Mouse (Mus musculus) midbrain, postnatal 0 days (tissue): ENCODE measurements around the gene Lactb. TPM values are rescaled to one million over a fixed set of nuclear protein-coding genes. Genes with fewer than 3 reads are reported as not detected.

Experiments
- ATAC-seq: fragments of 200-750 bp; cut with Nextera tagmentation; 2 replicates; pipeline ENCODE4 v1.8.0; 2017; ENCODE audit warnings: moderate number of reproducible peaks, mild to moderate bottlenecking, moderate TSS enrichment, moderate library complexity; ENCODE audit not compliant: low FRiP score
- DNase-seq: peaks from one replicate; pipeline ENCODE4 v3.0.0-alpha.2; 2015; ENCODE audit warnings: low spot score
- H3K27ac ChIP-seq: fragments of 300-500 bp; sonication (generic); 2 replicates; pipeline ENCODE4 v1.5.1; 2014; ENCODE audit warnings: low read depth, mild to moderate bottlenecking, low read length, mixed read lengths
- H3K27me3 ChIP-seq: fragments of 300-500 bp; sonication (generic); 2 replicates; pipeline ENCODE4 v1.6.1; 2014; ENCODE audit warnings: low read length, control low read depth, mixed read lengths; ENCODE audit not compliant: insufficient read depth
- H3K36me3 ChIP-seq: fragments of 300-500 bp; sonication (generic); 2 replicates; pipeline ENCODE4 v1.6.1; 2014; ENCODE audit warnings: low read length, control low read depth, mixed read lengths; ENCODE audit not compliant: insufficient read depth
- H3K4me1 ChIP-seq: fragments of 300-500 bp; sonication (generic); 2 replicates; pipeline ENCODE4 v1.6.1; 2014; ENCODE audit warnings: mild to moderate bottlenecking, control low read depth, antibody characterized with exemption, low read length, mixed read lengths; ENCODE audit not compliant: insufficient read depth
- H3K4me2 ChIP-seq: fragments of 300-500 bp; sonication (generic); 2 replicates; pipeline ENCODE4 v1.6.1; 2014; ENCODE audit warnings: low read depth, mild to moderate bottlenecking, low read length, mixed read lengths; ENCODE audit not compliant: poor library complexity, severe bottlenecking
- H3K4me3 ChIP-seq: fragments of 300-500 bp; sonication (generic); 2 replicates; pipeline ENCODE4 v1.5.1; 2014; ENCODE audit warnings: low read depth, mild to moderate bottlenecking, low read length, moderate library complexity
- H3K9ac ChIP-seq: fragments of 300-500 bp; sonication (generic); replicated peaks from 2 replicates; pipeline ENCODE4 v1.6.1; 2014; ENCODE audit warnings: mild to moderate bottlenecking, low read length, moderate library complexity, mixed read lengths; ENCODE audit not compliant: poor library complexity, severe bottlenecking
- H3K9me3 ChIP-seq: fragments of 300-500 bp; sonication (generic); 2 replicates; pipeline ENCODE4 v1.6.1; 2016; ENCODE audit warnings: low read length, control low read depth
- CTCF ChIP-seq: IDR thresholded peaks from 2 replicates; pipeline ENCODE4 v1.5.1; 2016; ENCODE audit warnings: antibody characterized with exemption, mild to moderate bottlenecking
- WGBS: fragments of 180-500 bp; shearing (Covaris S2); extraction: QIAGEN DNeasy Blood & Tissue Kit; methylation state at CpG from one replicate; pipeline ENCODE4 v1.1.7; 2014; 5-methylcytosine and 5-hydroxymethylcytosine counted together
- polyA plus RNA-seq: library from polyadenylated mRNA; unstranded; fragments of >200 nt; fragmentation: Nextera tagmentation; extraction: Ambion mirVana; gene quantifications from 2 replicates; pipeline ENCODE4 v1.2.1, GENCODE M21; 2015
- total RNA-seq: library from RNA; depleted of rRNA; stranded (reverse); fragments of >200 nt; gene quantifications from 2 replicates; pipeline ENCODE4 v1.2.3, GENCODE M21; 2014; rRNA removed

The Lactb gene
- total RNA-seq (18.6 and 18.8 TPM in 2 replicates), polyA plus RNA-seq (9.6 and 12.9 TPM in 2 replicates)

DNA sequence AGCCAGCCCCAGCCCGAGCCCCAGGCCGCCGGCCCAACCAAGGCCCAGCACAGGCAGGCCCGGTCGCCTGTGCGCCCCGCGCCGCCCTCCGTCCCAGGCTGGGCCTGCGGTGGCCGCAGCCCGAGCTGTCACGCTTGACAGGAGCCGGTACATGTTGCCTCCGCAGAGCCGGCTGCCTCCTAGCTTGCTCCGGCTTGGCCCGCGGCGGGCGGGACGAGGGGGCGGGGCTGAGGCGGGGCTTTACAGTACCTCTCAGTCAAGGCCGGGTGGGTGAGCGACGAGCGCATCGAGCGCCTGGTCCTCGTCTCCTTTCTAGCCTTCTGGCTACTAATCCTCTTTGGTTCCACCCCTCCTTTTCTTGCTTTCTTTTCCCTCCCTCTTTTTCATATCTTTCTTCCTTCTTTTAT lies at the start of gene Lactb:
Lactb (minus strand) TSS at position 246 of the 407 bp plus-strand sequence.
- peak within 1 kb of the TSS; percentile 96 for H3K27ac ChIP-seq
- no peaks in the 10 kb centered on the region for H3K27me3 ChIP-seq
- peak within 1 kb of the TSS; percentile 92 for H3K4me3 ChIP-seq
- under 1% methylated on average over 28 of the region's 32 CpGs for WGBS
- peak; percentile 97 for ATAC-seq
- peak within 1 kb of the TSS; percentile 91 for H3K9ac ChIP-seq
- no peaks in the 10 kb centered on the region for H3K4me1 ChIP-seq
- no peak for TF ChIP-seq CTCF
- no peaks in the 10 kb centered on the region for H3K9me3 ChIP-seq
- H3K36me3 ChIP-seq, result peaks cover 6% of the 10 kb centered on the region
- H3K4me2 ChIP-seq, result peak within 1 kb of the TSS; percentile 57
- DNase-seq, result peak; percentile 95

DNA sequence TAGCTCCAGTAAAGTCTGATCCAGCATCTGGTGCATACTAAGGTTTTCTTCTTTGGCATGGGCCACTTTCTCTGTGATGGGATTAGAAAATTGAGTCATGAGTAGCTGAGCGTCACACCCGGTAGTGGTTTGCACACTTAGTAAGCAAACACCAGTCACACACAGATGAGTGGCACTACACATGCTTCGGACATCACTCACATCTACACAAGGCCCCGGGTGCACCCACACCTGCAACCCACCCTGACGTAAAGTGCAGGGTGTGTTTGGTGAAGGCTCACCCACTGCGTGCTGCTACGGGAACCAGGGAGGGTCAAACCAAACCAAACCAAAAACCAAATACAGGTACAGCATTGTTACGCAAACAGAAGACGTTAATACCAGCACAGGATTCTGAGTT lies 48.1 kb upstream of the Lactb start:
- Histone ChIP-seq H3K36me3 (peaks cover 35% of the 10 kb centered on the region), H3K27me3 (no peaks in the 10 kb centered on the region), H3K9me3 (no peaks in the 10 kb centered on the region), H3K27ac (no peak overlapping the region), H3K4me3 (no peak overlapping the region), H3K4me1 (no peaks in the 10 kb centered on the region), H3K9ac (no peak overlapping the region), H3K4me2 (no peak overlapping the region)
- 96% methylated on average over 9 of the region's 9 CpGs for WGBS
- no peak for TF ChIP-seq CTCF
- ATAC-seq (no peak), DNase-seq (no peak)

GRCm38 (mm10) chr9:67020063-67020462 lies 44.8 kb upstream of the Lactb start:
- Histone ChIP-seq H3K36me3 (peaks cover 21% of the 10 kb centered on the region), H3K27ac (no peak overlapping the region), H3K4me2 (no peak overlapping the region), H3K4me3 (no peak overlapping the region), H3K4me1 (no peaks in the 10 kb centered on the region), H3K27me3 (no peaks in the 10 kb centered on the region), H3K9ac (no peak overlapping the region), H3K9me3 (no peaks in the 10 kb centered on the region)
- DNase-seq (no peak), ATAC-seq (no peak)
- 83% methylated on average over 2 of the region's 2 CpGs for WGBS
- no peak for TF ChIP-seq CTCF

- H3K4me2 ChIP-seq, result no peak overlapping the region
- WGBS, result 84% methylated on average over 2 of the region's 2 CpGs
- H3K27ac ChIP-seq, result no peak overlapping the region
- DNase-seq, result no peak
- H3K36me3 ChIP-seq, result no peaks in the 10 kb centered on the region
- H3K4me3 ChIP-seq, result no peak overlapping the region
- ATAC-seq, result no peak
- no peaks in the 10 kb centered on the region for H3K9me3 ChIP-seq
- no peaks in the 10 kb centered on the region for H3K27me3 ChIP-seq
- no peak for TF ChIP-seq CTCF
- no peak overlapping the region for H3K9ac ChIP-seq
- H3K4me1 ChIP-seq, result no peaks in the 10 kb centered on the region
Measured at GRCm38 (mm10) chr9:67013501-67013900, 38.2 kb upstream of the Lactb start.

DNA sequence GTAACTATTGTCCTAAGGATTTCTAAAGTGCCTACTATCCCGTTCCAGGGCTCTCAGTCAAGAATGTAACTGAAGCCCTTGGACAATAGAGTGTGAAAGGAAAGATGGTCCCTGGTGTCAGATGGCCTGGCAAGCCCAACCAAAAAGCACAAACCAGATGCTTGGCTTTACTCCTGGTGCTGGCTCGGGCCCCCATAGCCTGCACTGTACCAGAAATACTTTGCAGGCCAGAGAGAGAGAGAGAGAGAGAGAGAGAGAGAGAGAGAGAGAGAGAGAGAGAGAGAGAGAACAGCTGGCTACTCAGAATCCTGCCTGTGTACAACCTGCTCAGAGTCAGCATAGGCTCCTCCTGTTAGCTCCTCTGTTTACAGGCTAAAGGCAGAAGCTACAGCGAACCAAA lies 37.2 kb upstream of the Lactb start:
- Histone ChIP-seq H3K4me2 (no peak overlapping the region), H3K9me3 (no peaks in the 10 kb centered on the region), H3K9ac (no peak overlapping the region), H3K4me1 (no peaks in the 10 kb centered on the region), H3K4me3 (no peak overlapping the region), H3K27ac (no peak overlapping the region), H3K27me3 (no peaks in the 10 kb centered on the region), H3K36me3 (no peaks in the 10 kb centered on the region)
- TF ChIP-seq CTCF, result no peak
- DNase-seq (peak; percentile 49), ATAC-seq (no peak)
- WGBS, result 52% methylated on average over 3 of the region's 3 CpGs

DNA sequence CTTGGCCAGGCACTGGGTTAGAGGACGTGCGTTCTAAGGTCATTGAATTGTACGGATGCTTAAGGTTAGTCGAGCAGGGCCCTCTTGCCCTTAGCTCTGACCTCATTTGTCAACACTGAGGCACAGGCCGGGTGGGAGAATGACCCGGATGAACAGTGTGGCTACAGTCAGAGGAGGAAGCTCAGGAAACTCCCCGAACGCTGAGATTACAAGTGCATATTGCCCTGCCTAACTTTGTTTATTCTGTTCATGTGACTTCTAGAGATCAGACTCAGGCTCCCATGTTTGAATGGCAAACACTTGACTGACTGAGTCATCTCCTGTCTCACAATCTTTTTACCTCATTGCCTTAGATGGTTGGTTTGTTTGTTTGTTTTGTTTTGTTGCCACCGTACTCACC lies 36.2 kb upstream of the Lactb start:
- no peaks in the 10 kb centered on the region for H3K9me3 ChIP-seq
- no peaks in the 10 kb centered on the region for H3K27me3 ChIP-seq
- no peaks in the 10 kb centered on the region for H3K36me3 ChIP-seq
- no peak overlapping the region for H3K9ac ChIP-seq
- 88% methylated on average over 9 of the region's 9 CpGs for WGBS
- ATAC-seq, result no peak
- H3K4me3 ChIP-seq, result no peak overlapping the region
- H3K27ac ChIP-seq, result no peak overlapping the region
- no peak overlapping the region for H3K4me2 ChIP-seq
- no peak for DNase-seq
- no peaks in the 10 kb centered on the region for H3K4me1 ChIP-seq
- no peak for TF ChIP-seq CTCF
